In genomic region chrX:103820307-103821194, GRCm38 (mm10) we compare ENCODE assay signal across 9 mouse cellular contexts. TPM values are rescaled to one million over a fixed set of nuclear protein-coding genes. Genes with fewer than 3 reads are reported as not detected.
DNase-seq lines count a peak whose midpoint lies in the region; ATAC-seq and TF ChIP-seq lines count a peak whose summit lies in the region.
"Had no signal": no experiment of that assay in that cellular context is flagged by ENCODE, and none has a peak within 500 bp of the region (broad histone marks: within the 10 kb centered on the region; RNA-seq: fewer than 3 reads in every experiment).

No protein-coding gene starts in this region.

- no peak for DNase-seq in ES-E14 (ENCODE audit: low read depth, low spot score)
- DNase-seq in induced T-regulatory cell, adult 2 months (ENCODE audit: low read depth): peak; percentile 0
- DNase-seq in liver, postnatal 0 days: peak; percentile 42
- DNase-seq in frontal cortex, adult 2 months (ENCODE audit: extremely low spot score in 1 of 2, low spot score in 1 of 2): no peak

- H3K36me3 ChIP-seq in erythroblast, embryonic 14.5 days (ENCODE audit: control insufficient read depth): no peaks in the 10 kb centered on the region
- no peaks in the 10 kb centered on the region for H3K36me3 ChIP-seq in ES-E14 (ENCODE audit: control insufficient read depth, insufficient read depth, low read length, poor library complexity, severe bottlenecking)
- no peaks in the 10 kb centered on the region for H3K36me3 ChIP-seq in liver, postnatal 0 days (replicated peaks; ENCODE audit: insufficient read depth, low read length)
- no peaks in the 10 kb centered on the region for H3K36me3 ChIP-seq in stomach, embryonic 14.5 days (ENCODE audit: control insufficient read depth, insufficient read depth, low read length)
- H3K36me3 ChIP-seq: G1E had no signal

- no peaks in the 10 kb centered on the region for H3K4me1 ChIP-seq in erythroblast, embryonic 14.5 days (ENCODE audit: control insufficient read depth)
- no peaks in the 10 kb centered on the region; a peak in 1 of 4 replicates for H3K4me1 ChIP-seq in ES-E14 (ENCODE audit: control insufficient read depth in 2 of 2, insufficient read depth in 2 of 2, low read length in 2 of 2, poor library complexity in 1 of 2)
- no peaks in the 10 kb centered on the region for H3K4me1 ChIP-seq in embryonic fibroblast, embryonic 13.5 days (ENCODE audit: control insufficient read depth, insufficient read depth, low read length)
- H3K4me1 ChIP-seq in liver, postnatal 0 days (ENCODE audit: insufficient read depth): no peaks in the 10 kb centered on the region; the same call in 1 of the 2 replicates
- no peaks in the 10 kb centered on the region for H3K4me1 ChIP-seq in stomach, embryonic 14.5 days (ENCODE audit: control insufficient read depth, insufficient read depth, low read length)

- WGBS in liver, postnatal 0 days (ENCODE audit: insufficient replicate concordance): 23% methylated on average over 34 of the region's 35 CpGs
- 24% methylated on average over 33 of the region's 35 CpGs for WGBS in stomach, embryonic 14.5 days

- no peak for TF ChIP-seq EP300 in liver, postnatal 0 days (IDR thresholded peaks at IDR 0.05; ENCODE audit: low read depth)

- peak overlapping the region; percentile 44 for H3K4me3 ChIP-seq in erythroblast, embryonic 14.5 days (replicated peaks)
- peak overlapping the region; percentile 46 to 52; a peak in 3 of 4 replicates for H3K4me3 ChIP-seq in ES-E14 (ENCODE audit: insufficient read depth in 1 of 2, low read depth in 1 of 2, low read length in 2 of 2, poor library complexity in 1 of 2, severe bottlenecking in 1 of 2)
- peak overlapping the region; percentile 40 for H3K4me3 ChIP-seq in embryonic fibroblast, embryonic 13.5 days (ENCODE audit: insufficient read depth, low read length)
- peak overlapping the region; percentile 53 for H3K4me3 ChIP-seq in liver, postnatal 0 days (ENCODE audit: low read depth, low read length)
- peak overlapping the region; percentile 46 for H3K4me3 ChIP-seq in stomach, embryonic 14.5 days (ENCODE audit: low read depth, low read length)

- TF ChIP-seq CTCF in embryonic fibroblast, embryonic 13.5 days (IDR thresholded peaks at IDR 0.05; ENCODE audit: borderline replicate concordance, insufficient read depth, low read length): no peak
- no peak for TF ChIP-seq CTCF in liver, postnatal 0 days (IDR thresholded peaks at IDR 0.05; ENCODE audit: low read depth)

- peak overlapping the region; percentile 15; the same call in 1 of the 2 replicates for H3K9ac ChIP-seq in ES-E14 (ENCODE audit: insufficient read depth, low read depth, low read length, poor library complexity, severe bottlenecking)
- H3K9ac ChIP-seq in liver, postnatal 0 days (replicated peaks): peak overlapping the region; percentile 55
- peak overlapping the region; percentile 33; the same call in 1 of the 2 replicates for H3K9ac ChIP-seq in stomach, embryonic 14.5 days (replicated peaks; ENCODE audit: low read depth, low read length)

- peaks cover 42% of the 10 kb centered on the region for H3K27me3 ChIP-seq in erythroblast, embryonic 14.5 days (ENCODE audit: control insufficient read depth)
- H3K27me3 ChIP-seq in liver, postnatal 0 days (ENCODE audit: insufficient read depth, low read length): peaks cover 11% of the 10 kb centered on the region; the same call in 1 of the 2 replicates
- H3K27me3 ChIP-seq in stomach, embryonic 14.5 days (ENCODE audit: control insufficient read depth, insufficient read depth, low read length): no peaks in the 10 kb centered on the region

- H3K27ac ChIP-seq in ES-E14 (ENCODE audit: insufficient read depth, low read depth, low read length, poor library complexity, severe bottlenecking): no peak overlapping the region
- H3K27ac ChIP-seq in embryonic fibroblast, embryonic 13.5 days (ENCODE audit: insufficient read depth, low read length): no peak overlapping the region
- H3K27ac ChIP-seq in liver, postnatal 0 days (ENCODE audit: low read depth): peak overlapping the region; percentile 81
- H3K27ac ChIP-seq in stomach, embryonic 14.5 days (ENCODE audit: low read length): no peak overlapping the region

- H3K4me2 ChIP-seq in liver, postnatal 0 days (ENCODE audit: low read depth, low read length): peak overlapping the region; percentile 69
- H3K4me2 ChIP-seq in stomach, embryonic 14.5 days (replicated peaks; ENCODE audit: low read depth, low read length): peak overlapping the region; percentile 80

- TF ChIP-seq POLR2A in embryonic fibroblast, embryonic 13.5 days (IDR thresholded peaks at IDR 0.05; ENCODE audit: low read depth, low read length): no peak

- in situ Hi-C loops in ES-E14 (cut with MboI; ENCODE audit: low sequenced_read_pairs in 2 of 2, unreplicated experiment in 2 of 2): no loop called here

- peaks cover 11% of the 10 kb centered on the region for H3K9me3 ChIP-seq in erythroblast, embryonic 14.5 days (ENCODE audit: control insufficient read depth, low read length)
- H3K9me3 ChIP-seq in ES-E14 (ENCODE audit: control insufficient read depth, insufficient read depth, low read depth, low read length): no peaks in the 10 kb centered on the region
- no peaks in the 10 kb centered on the region for H3K9me3 ChIP-seq in liver, postnatal 0 days (ENCODE audit: low read length)
- H3K9me3 ChIP-seq in stomach, embryonic 14.5 days (ENCODE audit: control insufficient read depth, low read depth, low read length): no peaks in the 10 kb centered on the region
- H3K9me3 ChIP-seq: G1E had no signal

- no peak for ATAC-seq in erythroblast, adult 5-6 weeks (replicated peaks; ENCODE audit: low FRiP score, poor library complexity, severe bottlenecking)
- peak; percentile 58 for ATAC-seq in liver, postnatal 0 days
- ATAC-seq in stomach, embryonic 14.5 days (ENCODE audit: insufficient number of reproducible peaks, insufficient read depth, low FRiP score, low read depth): no peak

TF ChIP-seq in ES-E14, 5 proteins besides CTCF, POLR2A, EP300 and RAD21:
- TF ChIP-seq HCFC1 (IDR thresholded peaks at IDR 0.05; ENCODE audit: borderline replicate concordance, insufficient read depth, low read length) (no peak), ZNF384 (IDR thresholded peaks at IDR 0.05; ENCODE audit: low read depth, low read length) (no peak), MAFK (IDR thresholded peaks at IDR 0.05; ENCODE audit: insufficient read depth, low read depth, low read length) (no peak), CHD2 (IDR thresholded peaks at IDR 0.05; ENCODE audit: low read depth, low read length) (no peak), ZC3H11A (IDR thresholded peaks at IDR 0.05; ENCODE audit: borderline replicate concordance, low read depth, low read length) (no peak)
TF ChIP-seq in ES-E14: peak in this region for 0.

RNA-seq across cellular contexts. Expression of gene Slc16a2, which starts 1.2 kb away (rescaled TPM):
- polyA plus RNA-seq in erythroblast, embryonic 14.5 days (2012): 0.01 TPM in 1 of 2 replicates, not detected in the other
- 0.19 TPM in 1 of 2 replicates, not detected in the other for total RNA-seq in erythroblast, adult 5-6 weeks (2015; ENCODE audit: low replicate concordance)
- not detected in 2 replicates for total RNA-seq in erythroblast, adult 5-6 weeks (2017; ENCODE audit: low replicate concordance)
- total RNA-seq in ES-E14 (2012; rRNA removed): 1.5 and 2.2 TPM in 2 replicates
- 16.4 and 31.3 TPM in 2 replicates for polyA plus RNA-seq in embryonic fibroblast, embryonic 13.5 days (2011; ENCODE audit: insufficient read length, low read depth, missing spikeins)
- 22.3 and 22.6 TPM in 2 replicates for polyA plus RNA-seq in liver, postnatal 0 days (2015; fragmentation: Nextera tagmentation; extraction: Ambion mirVana)
- polyA plus RNA-seq in stomach, embryonic 14.5 days (2014; fragmentation: Nextera tagmentation; extraction: Ambion mirVana): 10.0 and 10.2 TPM in 2 replicates
- polyA plus RNA-seq in frontal cortex, adult 2 months (2012; rRNA removed): 27.3 and 29.7 TPM in 2 replicates
- polyA plus RNA-seq: G1E had no signal

Comparison
In these comparisons a context has a peak if more than half of its experiments do, and no peak if none do; other contexts are left out.
1. DNase-seq: peak in induced T-regulatory cell, adult 2 months (single experiment) and liver, postnatal 0 days (single experiment); none in ES-E14 (single experiment) and frontal cortex, adult 2 months (0 of 2).
2. RNA of gene Slc16a2, which starts 1.2 kb away (polyA plus RNA-seq): 16.4 to 31.3 TPM in embryonic fibroblast, embryonic 13.5 days, 27.3 to 29.7 TPM in frontal cortex, adult 2 months, 22.3 to 22.6 TPM in liver, postnatal 0 days and 10.0 to 10.2 TPM in stomach, embryonic 14.5 days; 0.01 TPM in erythroblast, embryonic 14.5 days; every median in the first group is over 10 times any median in the second.
3. Peak in every context shown above with its lines, with median percentiles within 50 percentile points of each other: H3K4me3 ChIP-seq and H3K9ac ChIP-seq.